Mouse (Mus musculus): ENCODE results near the gene Gm13277. TPM values are rescaled to one million over a fixed set of nuclear protein-coding genes. Genes with fewer than 3 reads are reported as not detected.

Gm13277 gene
- polyA plus RNA-seq, 1 experiment from 2014 or later: not detected

Other genes starting within 250 kb of the Gm13277 start
- gene Ifna15, start 230.4 kb upstream of the Gm13277 start, polyA plus RNA-seq (2014; fragmentation: Illumina TruSeq; extraction: RNeasy Lipid Tissue Mini Kit (QIAGEN cat#74804); ENCODE audit: low read depth, low replicate concordance): not detected
- gene Ifna14, start 216.8 kb upstream of the Gm13277 start, polyA plus RNA-seq (2014; fragmentation: Illumina TruSeq; extraction: RNeasy Lipid Tissue Mini Kit (QIAGEN cat#74804); ENCODE audit: low read depth, low replicate concordance): not detected
- not detected for gene Ifna9, start 196.2 kb upstream of the Gm13277 start, polyA plus RNA-seq (2014; fragmentation: Illumina TruSeq; extraction: RNeasy Lipid Tissue Mini Kit (QIAGEN cat#74804); ENCODE audit: low read depth, low replicate concordance)
- gene Ifna12, start 185.3 kb upstream of the Gm13277 start, polyA plus RNA-seq (2014; fragmentation: Illumina TruSeq; extraction: RNeasy Lipid Tissue Mini Kit (QIAGEN cat#74804); ENCODE audit: low read depth, low replicate concordance): not detected
- gene C87499, start 154.2 kb upstream of the Gm13277 start, polyA plus RNA-seq (2014; fragmentation: Illumina TruSeq; extraction: RNeasy Lipid Tissue Mini Kit (QIAGEN cat#74804); ENCODE audit: low read depth, low replicate concordance): not detected
- gene Ifna13, start 144.2 kb upstream of the Gm13277 start, polyA plus RNA-seq (2014; fragmentation: Illumina TruSeq; extraction: RNeasy Lipid Tissue Mini Kit (QIAGEN cat#74804); ENCODE audit: low read depth, low replicate concordance): not detected
- not detected for gene Ifna16, start 111.7 kb upstream of the Gm13277 start, polyA plus RNA-seq (2014; fragmentation: Illumina TruSeq; extraction: RNeasy Lipid Tissue Mini Kit (QIAGEN cat#74804); ENCODE audit: low read depth, low replicate concordance)
- not detected for gene Ifna2, start 104.7 kb upstream of the Gm13277 start, polyA plus RNA-seq (2014; fragmentation: Illumina TruSeq; extraction: RNeasy Lipid Tissue Mini Kit (QIAGEN cat#74804); ENCODE audit: low read depth, low replicate concordance)
- not detected for gene Ifnab, start 97.3 kb upstream of the Gm13277 start, polyA plus RNA-seq (2014; fragmentation: Illumina TruSeq; extraction: RNeasy Lipid Tissue Mini Kit (QIAGEN cat#74804); ENCODE audit: low read depth, low replicate concordance)
- gene Gm26566, start 66.8 kb upstream of the Gm13277 start, polyA plus RNA-seq (2014; fragmentation: Illumina TruSeq; extraction: RNeasy Lipid Tissue Mini Kit (QIAGEN cat#74804); ENCODE audit: low read depth, low replicate concordance): not detected
- 41.4 TPM for gene Klhl9, start 66.2 kb upstream of the Gm13277 start, polyA plus RNA-seq (2014; fragmentation: Illumina TruSeq; extraction: RNeasy Lipid Tissue Mini Kit (QIAGEN cat#74804); ENCODE audit: low read depth, low replicate concordance)
- gene Gm13271, start 33.8 kb upstream of the Gm13277 start, polyA plus RNA-seq (2014; fragmentation: Illumina TruSeq; extraction: RNeasy Lipid Tissue Mini Kit (QIAGEN cat#74804); ENCODE audit: low read depth, low replicate concordance): not detected
- not detected for gene Gm13283, start 28.5 kb upstream of the Gm13277 start, polyA plus RNA-seq (2014; fragmentation: Illumina TruSeq; extraction: RNeasy Lipid Tissue Mini Kit (QIAGEN cat#74804); ENCODE audit: low read depth, low replicate concordance)
- gene Gm13290, start 14.8 kb upstream of the Gm13277 start, polyA plus RNA-seq (2014; fragmentation: Illumina TruSeq; extraction: RNeasy Lipid Tissue Mini Kit (QIAGEN cat#74804); ENCODE audit: low read depth, low replicate concordance): not detected
- not detected for gene Gm13289, start 11.7 kb upstream of the Gm13277 start, polyA plus RNA-seq (2014; fragmentation: Illumina TruSeq; extraction: RNeasy Lipid Tissue Mini Kit (QIAGEN cat#74804); ENCODE audit: low read depth, low replicate concordance)
- gene Gm13272, start 8.8 kb upstream of the Gm13277 start, polyA plus RNA-seq (2014; fragmentation: Illumina TruSeq; extraction: RNeasy Lipid Tissue Mini Kit (QIAGEN cat#74804); ENCODE audit: low read depth, low replicate concordance): not detected
- gene Ifnz, start 6.5 kb upstream of the Gm13277 start, polyA plus RNA-seq (2014; fragmentation: Illumina TruSeq; extraction: RNeasy Lipid Tissue Mini Kit (QIAGEN cat#74804); ENCODE audit: low read depth, low replicate concordance): not detected
- gene Gm13276, start 2.9 kb upstream of the Gm13277 start, polyA plus RNA-seq (2014; fragmentation: Illumina TruSeq; extraction: RNeasy Lipid Tissue Mini Kit (QIAGEN cat#74804); ENCODE audit: low read depth, low replicate concordance): not detected
- not detected for gene Gm13278, start 2.9 kb downstream of the Gm13277 start, polyA plus RNA-seq (2014; fragmentation: Illumina TruSeq; extraction: RNeasy Lipid Tissue Mini Kit (QIAGEN cat#74804); ENCODE audit: low read depth, low replicate concordance)
- not detected for gene Gm13275, start 5.9 kb downstream of the Gm13277 start, polyA plus RNA-seq (2014; fragmentation: Illumina TruSeq; extraction: RNeasy Lipid Tissue Mini Kit (QIAGEN cat#74804); ENCODE audit: low read depth, low replicate concordance)
- not detected for gene Gm13279, start 8.8 kb downstream of the Gm13277 start, polyA plus RNA-seq (2014; fragmentation: Illumina TruSeq; extraction: RNeasy Lipid Tissue Mini Kit (QIAGEN cat#74804); ENCODE audit: low read depth, low replicate concordance)
- not detected for gene Gm13285, start 11.0 kb downstream of the Gm13277 start, polyA plus RNA-seq (2014; fragmentation: Illumina TruSeq; extraction: RNeasy Lipid Tissue Mini Kit (QIAGEN cat#74804); ENCODE audit: low read depth, low replicate concordance)
- not detected for gene Gm13287, start 14.6 kb downstream of the Gm13277 start, polyA plus RNA-seq (2014; fragmentation: Illumina TruSeq; extraction: RNeasy Lipid Tissue Mini Kit (QIAGEN cat#74804); ENCODE audit: low read depth, low replicate concordance)
- not detected for gene Gm13288, start 16.9 kb downstream of the Gm13277 start, polyA plus RNA-seq (2014; fragmentation: Illumina TruSeq; extraction: RNeasy Lipid Tissue Mini Kit (QIAGEN cat#74804); ENCODE audit: low read depth, low replicate concordance)
- gene Ifna7, start 27.6 kb downstream of the Gm13277 start, polyA plus RNA-seq (2014; fragmentation: Illumina TruSeq; extraction: RNeasy Lipid Tissue Mini Kit (QIAGEN cat#74804); ENCODE audit: low read depth, low replicate concordance): not detected
- not detected for gene Ifna11, start 31.3 kb downstream of the Gm13277 start, polyA plus RNA-seq (2014; fragmentation: Illumina TruSeq; extraction: RNeasy Lipid Tissue Mini Kit (QIAGEN cat#74804); ENCODE audit: low read depth, low replicate concordance)
- not detected for gene Ifna6, start 38.8 kb downstream of the Gm13277 start, polyA plus RNA-seq (2014; fragmentation: Illumina TruSeq; extraction: RNeasy Lipid Tissue Mini Kit (QIAGEN cat#74804); ENCODE audit: low read depth, low replicate concordance)
- gene Ifna5, start 46.9 kb downstream of the Gm13277 start, polyA plus RNA-seq (2014; fragmentation: Illumina TruSeq; extraction: RNeasy Lipid Tissue Mini Kit (QIAGEN cat#74804); ENCODE audit: low read depth, low replicate concordance): not detected
- not detected for gene Ifna4, start 53.2 kb downstream of the Gm13277 start, polyA plus RNA-seq (2014; fragmentation: Illumina TruSeq; extraction: RNeasy Lipid Tissue Mini Kit (QIAGEN cat#74804); ENCODE audit: low read depth, low replicate concordance)
- not detected for gene Ifna1, start 61.5 kb downstream of the Gm13277 start, polyA plus RNA-seq (2014; fragmentation: Illumina TruSeq; extraction: RNeasy Lipid Tissue Mini Kit (QIAGEN cat#74804); ENCODE audit: low read depth, low replicate concordance)
- not detected for gene Ifne, start 91.6 kb downstream of the Gm13277 start, polyA plus RNA-seq (2014; fragmentation: Illumina TruSeq; extraction: RNeasy Lipid Tissue Mini Kit (QIAGEN cat#74804); ENCODE audit: low read depth, low replicate concordance)

Measured in testis, adult 10 weeks (tissue).